Mouse (Mus musculus): ENCODE data around the gene Parva. TPM values are rescaled to one million over a fixed set of nuclear protein-coding genes. Genes with fewer than 3 reads are reported as not detected.

Parva gene
- polyA plus RNA-seq (2015; fragmentation: Nextera tagmentation; extraction: Ambion mirVana), result 96.0 and 105 TPM in 2 replicates

GRCm38 (mm10) chr7:112427357-112428157, at the start of gene Parva:
Gene Parva (plus strand): TSS chr7:112427505.
- WGBS, result 1% methylated on average over 45 of the region's 49 CpGs
- Histone ChIP-seq H3K9ac (peak within 1 kb of the TSS; percentile 69), H3K27ac (replicated peaks) (peak within 1 kb of the TSS; percentile 98), H3K4me3 (replicated peaks) (peak within 1 kb of the TSS; percentile 65), H3K9me3 (replicated peaks) (no peaks in the 10 kb centered on the region), H3K27me3 (no peaks in the 10 kb centered on the region), H3K36me3 (peaks cover 5% of the 10 kb centered on the region; the same call in 1 of the 2 replicates), H3K4me1 (peaks cover 27% of the 10 kb centered on the region), H3K4me2 (replicated peaks) (peak within 1 kb of the TSS; percentile 84)
- ATAC-seq (ENCODE audit: insufficient number of reproducible peaks, low FRiP score, low TSS enrichment, low read depth), result peak; percentile 82

GRCm38 (mm10) chr7:112378056-112378455, 49.2 kb upstream of the Parva start:
- ATAC-seq (ENCODE audit: insufficient number of reproducible peaks, low FRiP score, low TSS enrichment, low read depth), result no peak
- Histone ChIP-seq H3K4me3 (replicated peaks) (no peak overlapping the region), H3K36me3 (no peaks in the 10 kb centered on the region), H3K9ac (no peak overlapping the region), H3K4me1 (0 out of 2 replicates have a peak, but pooled peaks cover 2% of the 10 kb centered on the region), H3K27ac (replicated peaks) (no peak overlapping the region), H3K9me3 (replicated peaks) (no peaks in the 10 kb centered on the region), H3K4me2 (replicated peaks) (no peak overlapping the region), H3K27me3 (no peaks in the 10 kb centered on the region)
- 86% methylated on average over 5 of the region's 5 CpGs for WGBS

GRCm38 (mm10) chr7:112378476-112378875, 48.8 kb upstream of the Parva start:
- 72% methylated on average over 5 of the region's 5 CpGs for WGBS
- H3K27me3 ChIP-seq, result no peaks in the 10 kb centered on the region
- no peak overlapping the region for H3K4me3 ChIP-seq (replicated peaks)
- ATAC-seq (ENCODE audit: insufficient number of reproducible peaks, low FRiP score, low TSS enrichment, low read depth), result no peak
- H3K27ac ChIP-seq (replicated peaks), result no peak overlapping the region
- H3K9ac ChIP-seq, result no peak overlapping the region
- H3K4me2 ChIP-seq (replicated peaks), result no peak overlapping the region
- H3K4me1 ChIP-seq, result 0 out of 2 replicates have a peak, but pooled peaks cover 2% of the 10 kb centered on the region
- no peaks in the 10 kb centered on the region for H3K36me3 ChIP-seq
- no peaks in the 10 kb centered on the region for H3K9me3 ChIP-seq (replicated peaks)

GRCm38 (mm10) chr7:112386521-112386920, 40.8 kb upstream of the Parva start:
- Histone ChIP-seq H3K9me3 (replicated peaks) (no peaks in the 10 kb centered on the region), H3K36me3 (no peaks in the 10 kb centered on the region), H3K27ac (replicated peaks) (no peak overlapping the region), H3K4me1 (peaks cover 23% of the 10 kb centered on the region), H3K27me3 (no peaks in the 10 kb centered on the region), H3K4me2 (replicated peaks) (no peak overlapping the region), H3K4me3 (replicated peaks) (no peak overlapping the region), H3K9ac (no peak overlapping the region)
- no peak for ATAC-seq (ENCODE audit: insufficient number of reproducible peaks, low FRiP score, low TSS enrichment, low read depth)
- 48% methylated on average over 5 of the region's 5 CpGs for WGBS

GRCm38 (mm10) chr7:112387876-112388275, 39.4 kb upstream of the Parva start:
- H3K27me3 ChIP-seq, result no peaks in the 10 kb centered on the region
- no peaks in the 10 kb centered on the region for H3K36me3 ChIP-seq
- no peak for ATAC-seq (ENCODE audit: insufficient number of reproducible peaks, low FRiP score, low TSS enrichment, low read depth)
- WGBS, result 84% methylated on average over 5 of the region's 5 CpGs
- peaks cover 30% of the 10 kb centered on the region for H3K4me1 ChIP-seq
- H3K9me3 ChIP-seq (replicated peaks), result no peaks in the 10 kb centered on the region
- H3K4me2 ChIP-seq (replicated peaks), result no peak overlapping the region
- H3K9ac ChIP-seq, result no peak overlapping the region
- H3K27ac ChIP-seq (replicated peaks), result no peak overlapping the region
- H3K4me3 ChIP-seq (replicated peaks), result no peak overlapping the region

GRCm38 (mm10) chr7:112388363-112388875, 38.9 kb upstream of the Parva start:
- WGBS, result 73% methylated on average over 5 of the region's 5 CpGs

GRCm38 (mm10) chr7:112389611-112390251, 37.6 kb upstream of the Parva start:
- H3K36me3 ChIP-seq, result no peaks in the 10 kb centered on the region
- H3K9ac ChIP-seq, result no peak overlapping the region
- peak overlapping the region; percentile 83 for H3K27ac ChIP-seq (replicated peaks)
- 15% methylated on average over 6 of the region's 6 CpGs for WGBS
- peak; percentile 69; the same call in 1 of the 2 replicates for ATAC-seq (ENCODE audit: insufficient number of reproducible peaks, low FRiP score, low TSS enrichment, low read depth)
- no peaks in the 10 kb centered on the region for H3K27me3 ChIP-seq
- no peaks in the 10 kb centered on the region for H3K9me3 ChIP-seq (replicated peaks)
- peaks cover 30% of the 10 kb centered on the region for H3K4me1 ChIP-seq
- no peak overlapping the region for H3K4me3 ChIP-seq (replicated peaks)
- peak overlapping the region; percentile 31 for H3K4me2 ChIP-seq (replicated peaks)

More at GRCm38 (mm10) chr7:112388363-112388875, 38.9 kb upstream of the Parva start:
- ATAC-seq (ENCODE audit: insufficient number of reproducible peaks, low FRiP score, low TSS enrichment, low read depth), result no peak
- H3K4me2 ChIP-seq (replicated peaks), result no peak overlapping the region
- no peaks in the 10 kb centered on the region for H3K27me3 ChIP-seq
- H3K27ac ChIP-seq (replicated peaks), result no peak overlapping the region
- no peaks in the 10 kb centered on the region for H3K36me3 ChIP-seq
- H3K4me1 ChIP-seq, result peaks cover 30% of the 10 kb centered on the region
- no peak overlapping the region for H3K4me3 ChIP-seq (replicated peaks)
- no peak overlapping the region for H3K9ac ChIP-seq
- no peaks in the 10 kb centered on the region for H3K9me3 ChIP-seq (replicated peaks)

GRCm38 (mm10) chr7:112390252-112390936, 36.9 kb upstream of the Parva start:
- 4% methylated on average over 11 of the region's 11 CpGs for WGBS
- Histone ChIP-seq H3K27ac (replicated peaks) (peak overlapping the region; percentile 83), H3K9me3 (replicated peaks) (no peaks in the 10 kb centered on the region), H3K27me3 (no peaks in the 10 kb centered on the region), H3K9ac (no peak overlapping the region), H3K4me2 (replicated peaks) (peak overlapping the region; percentile 31), H3K4me1 (peaks cover 30% of the 10 kb centered on the region), H3K4me3 (replicated peaks) (no peak overlapping the region), H3K36me3 (no peaks in the 10 kb centered on the region)
- ATAC-seq (ENCODE audit: insufficient number of reproducible peaks, low FRiP score, low TSS enrichment, low read depth), result peak; percentile 26; the same call in 1 of the 2 replicates

- Histone ChIP-seq H3K27ac (replicated peaks) (peak overlapping the region; percentile 83), H3K9me3 (replicated peaks) (no peaks in the 10 kb centered on the region), H3K4me2 (replicated peaks) (peak overlapping the region; percentile 13), H3K27me3 (no peaks in the 10 kb centered on the region), H3K9ac (no peak overlapping the region), H3K4me1 (peaks cover 30% of the 10 kb centered on the region), H3K4me3 (replicated peaks) (no peak overlapping the region), H3K36me3 (no peaks in the 10 kb centered on the region)
- 5% methylated on average over 6 of the region's 6 CpGs for WGBS
- peak; percentile 31; the same call in 1 of the 2 replicates for ATAC-seq (ENCODE audit: insufficient number of reproducible peaks, low FRiP score, low TSS enrichment, low read depth)
Observed at GRCm38 (mm10) chr7:112390937-112391605, 36.2 kb upstream of the Parva start.

GRCm38 (mm10) chr7:112397786-112398185, 29.5 kb upstream of the Parva start:
- Histone ChIP-seq H3K36me3 (no peaks in the 10 kb centered on the region), H3K4me2 (replicated peaks) (no peak overlapping the region), H3K9ac (no peak overlapping the region), H3K9me3 (replicated peaks) (no peaks in the 10 kb centered on the region), H3K4me1 (no peaks in the 10 kb centered on the region), H3K4me3 (replicated peaks) (no peak overlapping the region), H3K27me3 (no peaks in the 10 kb centered on the region), H3K27ac (replicated peaks) (no peak overlapping the region)
- 94% methylated on average over 3 of the region's 3 CpGs for WGBS
- ATAC-seq (ENCODE audit: insufficient number of reproducible peaks, low FRiP score, low TSS enrichment, low read depth), result no peak
